Mouse (Mus musculus): ENCODE measurements around the gene Fgf18.

GRCm38 (mm10) chr11:33147171-33147571 is at the start of gene Fgf18:
- TF ChIP-seq CTCF (IDR thresholded peaks at IDR 0.05; ENCODE audit: control insufficient read depth, insufficient read depth, insufficient replicate concordance, low read depth, low read length) (no peak), POLR2A (IDR thresholded peaks at IDR 0.05; ENCODE audit: control insufficient read depth, low read depth, low read length) (no peak)

Data from testis, adult 2 months (tissue).